Mouse (Mus musculus) spleen, postnatal 4 days (tissue): Measurements from ENCODE around the gene Tspan13.

Experiments used
- DNase-seq, 2 experiments: peaks; one replicate each; pipeline ENCODE4 v3.0.0; 2022; ENCODE audit warnings: low spot score in 2 of 2

The Tspan13 gene

GRCm38 (mm10) chr12:36042348-36042778, at the start of gene Tspan13:
Gene Tspan13, minus strand, starts transcription at chr12:36042500.
- DNase-seq: peak; percentile 90 to 93

- DNase-seq: no peak
Observed at GRCm38 (mm10) chr12:36091964-36092363, 49.7 kb upstream of the Tspan13 start.

GRCm38 (mm10) chr12:36089221-36089620, 46.9 kb upstream of the Tspan13 start:
- no peak for DNase-seq

GRCm38 (mm10) chr12:36088804-36089203, 46.5 kb upstream of the Tspan13 start:
- DNase-seq: no peak

- DNase-seq: no peak
Observed at GRCm38 (mm10) chr12:36085380-36085779, 43.1 kb upstream of the Tspan13 start.

- DNase-seq: no peak
Observed at GRCm38 (mm10) chr12:36078101-36078899, 36.0 kb upstream of the Tspan13 start.

- DNase-seq: no peak
Observed at GRCm38 (mm10) chr12:36072860-36073259, 30.6 kb upstream of the Tspan13 start.

GRCm38 (mm10) chr12:36070231-36070630, 27.9 kb upstream of the Tspan13 start:
- no peak for DNase-seq

- no peak for DNase-seq
Observed at GRCm38 (mm10) chr12:36067538-36067937, 25.2 kb upstream of the Tspan13 start.

GRCm38 (mm10) chr12:36065911-36066310, 23.6 kb upstream of the Tspan13 start:
- no peak for DNase-seq

GRCm38 (mm10) chr12:36057699-36058098, 15.4 kb upstream of the Tspan13 start:
- DNase-seq: no peak

- DNase-seq: no peak
Observed at GRCm38 (mm10) chr12:36050276-36050675, 8.0 kb upstream of the Tspan13 start.

- DNase-seq: no peak
Observed at GRCm38 (mm10) chr12:36047593-36047992, 5.3 kb upstream of the Tspan13 start.

GRCm38 (mm10) chr12:36046196-36046595, 3.9 kb upstream of the Tspan13 start:
- no peak for DNase-seq

GRCm38 (mm10) chr12:36044691-36045090, 2.4 kb upstream of the Tspan13 start:
- no peak for DNase-seq

GRCm38 (mm10) chr12:36041703-36042347, 475 bp downstream of the Tspan13 start:
- peak; percentile 58 to 80 for DNase-seq

- no peak for DNase-seq
Observed at GRCm38 (mm10) chr12:36041281-36041589, 1.1 kb downstream of the Tspan13 start.

GRCm38 (mm10) chr12:36040571-36041280, 1.6 kb downstream of the Tspan13 start:
- no peak for DNase-seq

- no peak for DNase-seq
Observed at GRCm38 (mm10) chr12:36039541-36040084, 2.7 kb downstream of the Tspan13 start.

- no peak for DNase-seq
Observed at GRCm38 (mm10) chr12:36036776-36037175, 5.5 kb downstream of the Tspan13 start.

GRCm38 (mm10) chr12:36036121-36036520, 6.2 kb downstream of the Tspan13 start:
- DNase-seq: no peak

- no peak for DNase-seq
Observed at GRCm38 (mm10) chr12:36035501-36035900, 6.8 kb downstream of the Tspan13 start.
